Mouse (Mus musculus): ENCODE measurements around the gene Pou1f1. TPM values are rescaled to one million over a fixed set of nuclear protein-coding genes. Genes with fewer than 3 reads are reported as not detected.

The Pou1f1 gene
- polyA plus RNA-seq, 1 experiment from 2014 or later: not detected

DNA sequence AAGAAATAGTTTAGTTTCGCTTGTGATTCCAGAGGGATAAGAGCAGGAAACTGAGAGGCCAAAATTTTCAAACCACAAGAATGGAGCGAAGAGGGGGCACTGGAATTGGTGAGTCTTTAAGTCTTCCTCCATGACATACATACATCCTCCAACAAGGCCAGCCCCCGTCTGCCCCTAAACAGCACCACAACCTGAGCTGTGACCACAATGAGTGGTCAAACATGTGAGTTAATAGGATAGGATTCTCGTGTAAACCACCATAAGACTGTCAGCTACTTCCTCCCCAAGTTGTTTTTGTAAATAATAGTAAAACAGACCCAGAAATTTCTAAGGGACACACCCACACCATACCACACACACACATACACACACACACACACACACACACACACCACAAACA is 48.5 kb downstream of the Pou1f1 start:
- Histone ChIP-seq H3K27ac (no peak overlapping the region), H3K36me3 (no peaks in the 10 kb centered on the region), H3K4me3 (replicated peaks) (no peak overlapping the region), H3K9me3 (no peaks in the 10 kb centered on the region), H3K9ac (no peak overlapping the region), H3K4me1 (no peaks in the 10 kb centered on the region), H3K4me2 (no peak overlapping the region), H3K27me3 (replicated peaks) (no peaks in the 10 kb centered on the region)
- ATAC-seq (ENCODE audit: insufficient read depth, low FRiP score, low read depth): no peak
- 75% methylated on average over 4 of the region's 4 CpGs for WGBS

DNA sequence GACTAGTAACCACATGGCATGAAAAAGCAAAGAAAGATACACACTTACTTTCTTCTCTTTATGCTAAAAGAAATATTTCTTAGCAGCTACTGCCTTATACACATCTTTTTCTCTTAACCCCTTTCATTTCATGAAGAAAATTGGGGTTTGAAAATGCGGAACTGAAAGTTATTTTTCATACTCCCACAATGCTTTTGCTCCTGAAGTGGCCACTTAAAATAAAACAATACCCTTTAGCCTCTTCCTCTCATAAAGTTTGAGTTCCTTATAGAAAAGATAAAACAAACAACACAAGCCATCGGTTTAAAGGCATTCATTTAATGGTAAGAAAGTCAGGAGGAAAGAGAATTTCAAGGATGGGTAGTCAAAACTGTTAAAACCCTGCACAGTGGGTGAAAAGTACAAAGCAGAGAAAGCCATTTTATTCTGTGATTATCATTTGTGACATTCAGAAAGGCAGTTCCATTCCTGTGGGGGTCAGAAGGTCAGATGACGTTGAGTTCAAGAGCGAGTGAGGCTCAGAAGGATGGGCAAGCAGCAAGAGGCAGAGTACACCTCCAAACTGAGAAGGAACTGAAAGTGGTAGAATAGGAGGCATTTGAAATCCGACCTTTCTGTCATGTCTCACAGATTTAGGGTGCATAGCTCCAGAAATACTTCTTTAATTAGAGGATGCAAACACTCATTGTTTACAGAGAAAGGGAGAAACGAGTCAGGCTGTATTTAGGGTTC is 57.2 kb downstream of the Pou1f1 start:
- no peak overlapping the region for H3K9ac ChIP-seq
- H3K27me3 ChIP-seq (replicated peaks): no peaks in the 10 kb centered on the region
- H3K36me3 ChIP-seq: no peaks in the 10 kb centered on the region
- WGBS: 59% methylated on average over 6 of the region's 6 CpGs
- H3K4me1 ChIP-seq: no peaks in the 10 kb centered on the region
- ATAC-seq (ENCODE audit: insufficient read depth, low FRiP score, low read depth): no peak
- H3K9me3 ChIP-seq: no peaks in the 10 kb centered on the region
- no peak overlapping the region for H3K4me2 ChIP-seq
- no peak overlapping the region for H3K27ac ChIP-seq
- no peak overlapping the region for H3K4me3 ChIP-seq (replicated peaks)

Other genes starting within 250 kb of the Pou1f1 start
- 107 and 110 TPM in 2 replicates for gene Chmp2b, start 42.2 kb downstream of the Pou1f1 start, polyA plus RNA-seq (2015; fragmentation: Nextera tagmentation; extraction: Ambion mirVana)